Mouse (Mus musculus): ENCODE measurements around the gene Tbx1. TPM values are rescaled to one million over a fixed set of nuclear protein-coding genes. Genes with fewer than 3 reads are reported as not detected.

The Tbx1 gene
- polyA plus RNA-seq, 1 experiment from 2014 or later = 1.1 TPM

DNA sequence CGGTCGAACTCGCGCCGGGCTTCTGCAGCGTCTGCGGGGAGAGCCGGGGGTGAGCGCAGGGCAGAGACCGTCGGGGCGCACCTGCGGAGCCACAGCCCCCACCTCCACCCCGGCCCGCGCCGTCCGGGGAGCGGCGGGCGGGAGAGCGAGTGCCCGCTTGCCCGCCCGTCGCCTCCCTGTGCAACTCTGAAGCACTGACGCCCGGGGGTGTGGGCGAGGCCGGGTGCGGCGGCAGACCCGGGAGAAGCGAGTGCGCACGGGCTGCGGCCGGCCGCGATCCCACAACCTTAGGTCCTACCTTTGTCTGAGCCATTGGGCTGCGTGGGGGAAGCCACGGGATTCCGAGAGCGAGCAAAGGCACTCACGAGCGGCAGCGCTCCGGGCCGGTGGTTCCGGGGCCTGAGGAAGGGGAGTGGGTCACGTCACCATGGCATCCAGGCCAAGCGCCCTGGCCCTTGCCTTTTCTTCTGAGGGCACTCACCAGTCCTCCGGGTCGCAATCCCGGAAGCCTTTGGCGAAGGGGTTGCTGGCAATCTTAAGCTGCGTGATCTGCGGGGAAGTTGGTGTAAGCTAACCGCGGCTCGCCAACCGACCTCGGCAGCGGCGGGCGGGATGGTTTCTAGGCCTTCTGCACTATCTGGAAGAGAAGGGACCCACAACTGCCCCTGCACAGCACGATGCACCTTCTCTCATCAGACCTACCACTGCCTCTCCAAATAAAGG is 7.9 kb downstream of the Tbx1 start:
- DNase-seq (ENCODE audit: extremely low spot score, low spot score) = peak; percentile 23
- Histone ChIP-seq H3K27ac (0 out of 2 replicates have a peak overlapping the region, but pooled peaks have one; percentile 25), H3K9me3 (no peaks in the 10 kb centered on the region), H3K27me3 (ENCODE audit: poor library complexity, severe bottlenecking) (peaks cover 98% of the 10 kb centered on the region), H3K36me3 (replicated peaks) (no peaks in the 10 kb centered on the region), H3K4me1 (peaks cover 46% of the 10 kb centered on the region), H3K4me3 (peak overlapping the region; percentile 38)
- under 1% methylated on average over 67 of the region's 67 CpGs for WGBS

DNA sequence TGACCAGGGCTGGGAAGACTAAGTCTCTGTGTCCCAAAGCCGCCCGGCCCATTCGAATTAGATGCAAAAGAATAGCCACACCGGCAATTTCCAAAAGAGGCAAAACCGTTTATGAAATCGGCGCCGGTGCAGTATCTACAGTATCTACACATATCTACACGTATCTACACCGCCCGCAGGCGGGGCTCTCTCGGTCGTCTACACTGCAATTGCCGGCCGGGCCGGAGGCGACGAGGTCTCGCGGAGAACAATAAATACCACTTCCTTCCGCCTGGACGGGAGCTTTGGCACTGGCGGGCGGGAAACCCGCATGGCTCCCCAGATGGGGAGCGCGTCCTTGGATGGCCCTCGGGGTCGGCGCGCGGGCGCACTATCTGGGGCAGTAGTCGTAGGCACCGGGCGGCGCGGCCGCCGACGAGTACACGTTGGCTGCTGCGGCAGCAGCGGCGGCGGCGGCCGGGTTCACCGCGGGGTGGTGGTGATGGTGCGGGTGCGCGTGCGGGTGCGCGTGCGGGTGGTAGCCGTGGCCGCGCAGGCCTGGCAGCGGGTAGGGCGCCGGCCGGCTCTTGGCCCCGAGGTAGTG is 8.8 kb downstream of the Tbx1 start:
- WGBS = under 1% methylated on average over 66 of the region's 66 CpGs
- H3K27ac ChIP-seq = 0 out of 2 replicates have a peak overlapping the region, but pooled peaks have one; percentile 25
- no peaks in the 10 kb centered on the region for H3K9me3 ChIP-seq
- H3K36me3 ChIP-seq (replicated peaks) = no peaks in the 10 kb centered on the region
- peaks cover 97% of the 10 kb centered on the region for H3K27me3 ChIP-seq (ENCODE audit: poor library complexity, severe bottlenecking)
- no peak for DNase-seq (ENCODE audit: extremely low spot score, low spot score)
- H3K4me3 ChIP-seq = peak overlapping the region; percentile 38
- peaks cover 46% of the 10 kb centered on the region for H3K4me1 ChIP-seq

- H3K36me3 ChIP-seq (replicated peaks) = no peaks in the 10 kb centered on the region
- 2% methylated on average over 21 of the region's 21 CpGs for WGBS
- DNase-seq (ENCODE audit: extremely low spot score, low spot score) = peak; percentile 42
- H3K9me3 ChIP-seq = no peaks in the 10 kb centered on the region
- H3K27me3 ChIP-seq (ENCODE audit: poor library complexity, severe bottlenecking) = peaks cover 95% of the 10 kb centered on the region
- H3K27ac ChIP-seq = no peak overlapping the region
- peaks cover 41% of the 10 kb centered on the region for H3K4me1 ChIP-seq
- peak overlapping the region; percentile 38 for H3K4me3 ChIP-seq
These were observed 9.3 kb downstream of the Tbx1 start for GRCm38 (mm10) chr16:18581050-18581622.

GRCm38 (mm10) chr16:18580389-18580788 is 10.1 kb downstream of the Tbx1 start:
- no peaks in the 10 kb centered on the region for H3K9me3 ChIP-seq
- 20% methylated on average over 2 of the region's 2 CpGs for WGBS
- no peaks in the 10 kb centered on the region for H3K36me3 ChIP-seq (replicated peaks)
- peaks cover 33% of the 10 kb centered on the region for H3K4me1 ChIP-seq
- H3K27ac ChIP-seq = no peak overlapping the region
- H3K4me3 ChIP-seq = no peak overlapping the region
- no peak for DNase-seq (ENCODE audit: extremely low spot score, low spot score)
- peaks cover 87% of the 10 kb centered on the region for H3K27me3 ChIP-seq (ENCODE audit: poor library complexity, severe bottlenecking)

GRCm38 (mm10) chr16:18577599-18578160 is 12.8 kb downstream of the Tbx1 start:
- H3K36me3 ChIP-seq (replicated peaks) = no peaks in the 10 kb centered on the region
- no peak overlapping the region for H3K27ac ChIP-seq
- H3K4me3 ChIP-seq = no peak overlapping the region
- peaks cover 30% of the 10 kb centered on the region for H3K4me1 ChIP-seq
- no peak for DNase-seq (ENCODE audit: extremely low spot score, low spot score)
- H3K9me3 ChIP-seq = no peaks in the 10 kb centered on the region
- 8% methylated on average over 5 of the region's 5 CpGs for WGBS
- peaks cover 60% of the 10 kb centered on the region for H3K27me3 ChIP-seq (ENCODE audit: poor library complexity, severe bottlenecking)

- H3K27ac ChIP-seq = no peak overlapping the region
- peaks cover 24% of the 10 kb centered on the region for H3K4me1 ChIP-seq
- 26% methylated on average over 3 of the region's 3 CpGs for WGBS
- peaks cover 54% of the 10 kb centered on the region for H3K27me3 ChIP-seq (ENCODE audit: poor library complexity, severe bottlenecking)
- DNase-seq (ENCODE audit: extremely low spot score, low spot score) = no peak
- H3K4me3 ChIP-seq = no peak overlapping the region
- no peaks in the 10 kb centered on the region for H3K36me3 ChIP-seq (replicated peaks)
- no peaks in the 10 kb centered on the region for H3K9me3 ChIP-seq
These were observed 13.4 kb downstream of the Tbx1 start for GRCm38 (mm10) chr16:18577071-18577470.

DNA sequence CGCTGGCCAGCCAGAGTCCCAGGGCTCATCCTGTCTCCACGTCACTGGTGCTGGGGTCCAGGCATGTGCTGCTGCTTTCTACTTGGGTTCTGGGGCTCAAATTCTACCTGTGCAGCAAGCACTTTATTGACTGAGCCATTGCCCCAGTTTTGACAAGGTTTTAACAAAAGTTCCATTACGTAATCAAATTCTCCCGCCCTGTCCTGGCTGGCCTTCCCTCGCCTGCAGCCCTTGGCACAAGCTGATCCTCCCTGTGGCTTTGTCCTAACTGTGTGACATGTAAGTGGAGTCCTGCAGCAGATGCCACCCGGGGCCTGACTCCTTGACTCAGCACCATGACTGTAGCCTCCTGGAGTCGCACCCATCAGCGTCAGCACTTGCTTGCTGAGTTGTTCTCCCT is 16.3 kb downstream of the Tbx1 start:
- no peak overlapping the region for H3K4me3 ChIP-seq
- H3K27ac ChIP-seq = no peak overlapping the region
- WGBS = 80% methylated on average over 8 of the region's 8 CpGs
- no peaks in the 10 kb centered on the region for H3K9me3 ChIP-seq
- no peaks in the 10 kb centered on the region for H3K36me3 ChIP-seq (replicated peaks)
- H3K27me3 ChIP-seq (ENCODE audit: poor library complexity, severe bottlenecking) = peaks cover 26% of the 10 kb centered on the region
- no peak for DNase-seq (ENCODE audit: extremely low spot score, low spot score)
- H3K4me1 ChIP-seq = peaks cover 14% of the 10 kb centered on the region

GRCm38 (mm10) chr16:18568599-18568998 is 21.9 kb downstream of the Tbx1 start:
- no peak for DNase-seq (ENCODE audit: extremely low spot score, low spot score)
- H3K27ac ChIP-seq = no peak overlapping the region
- no peaks in the 10 kb centered on the region for H3K9me3 ChIP-seq
- no peaks in the 10 kb centered on the region for H3K27me3 ChIP-seq (ENCODE audit: poor library complexity, severe bottlenecking)
- H3K4me3 ChIP-seq = no peak overlapping the region
- 0 out of 2 replicates have a peak, but pooled peaks cover 6% of the 10 kb centered on the region for H3K4me1 ChIP-seq
- WGBS = 70% methylated on average over 7 of the region's 7 CpGs
- peaks cover 7% of the 10 kb centered on the region; the same call in 1 of the 2 replicates for H3K36me3 ChIP-seq (replicated peaks)

DNA sequence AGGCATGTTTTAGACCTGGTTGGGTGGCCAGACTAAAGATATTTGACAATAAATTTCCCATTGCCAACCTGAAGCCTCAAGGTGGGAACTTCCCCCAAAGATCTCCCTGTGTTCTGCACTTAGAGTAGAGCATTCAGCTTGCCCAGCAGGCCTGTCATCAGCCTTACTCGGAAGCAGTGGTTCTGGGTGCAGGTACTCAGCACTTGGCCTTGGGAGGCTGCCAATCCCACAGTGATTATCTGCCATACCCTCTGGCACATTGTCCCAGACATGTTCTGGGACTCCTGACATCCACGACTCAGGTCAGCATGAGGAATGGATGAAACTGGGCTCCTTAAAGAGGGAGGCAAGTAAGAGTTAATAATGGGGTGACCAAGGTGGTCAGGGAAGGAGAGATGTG is 26.0 kb downstream of the Tbx1 start:
- Histone ChIP-seq H3K27ac (no peak overlapping the region), H3K36me3 (replicated peaks) (peaks cover 7% of the 10 kb centered on the region; the same call in 1 of the 2 replicates), H3K4me1 (peaks cover 14% of the 10 kb centered on the region; the same call in 1 of the 2 replicates), H3K27me3 (ENCODE audit: poor library complexity, severe bottlenecking) (no peaks in the 10 kb centered on the region), H3K4me3 (no peak overlapping the region), H3K9me3 (no peaks in the 10 kb centered on the region; the same call in 1 of the 2 replicates)
- DNase-seq (ENCODE audit: extremely low spot score, low spot score) = no peak
- WGBS = 90% methylated on average over 2 of the region's 2 CpGs

DNA sequence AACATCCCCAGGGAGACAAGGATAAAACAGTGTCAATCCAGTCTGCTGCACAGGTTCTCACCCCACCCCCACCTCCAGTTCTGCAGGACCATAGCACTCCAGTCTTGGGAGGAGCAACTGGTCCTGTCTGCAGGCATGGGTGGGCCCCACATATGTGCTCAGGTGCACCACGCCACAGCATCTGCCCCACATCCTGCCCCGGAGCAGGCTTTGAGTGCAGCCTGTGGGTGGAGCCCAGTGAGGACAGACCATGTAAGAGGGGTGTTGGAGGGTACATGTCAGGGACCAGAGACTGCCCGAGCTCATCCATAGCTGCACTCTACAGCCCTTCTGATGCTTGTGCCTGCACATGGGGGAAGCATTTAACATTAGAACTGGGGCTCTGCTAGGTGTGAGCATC is 34.0 kb downstream of the Tbx1 start:
- peaks cover 49% of the 10 kb centered on the region for H3K4me1 ChIP-seq
- WGBS = 90% methylated on average over 3 of the region's 3 CpGs

DNA sequence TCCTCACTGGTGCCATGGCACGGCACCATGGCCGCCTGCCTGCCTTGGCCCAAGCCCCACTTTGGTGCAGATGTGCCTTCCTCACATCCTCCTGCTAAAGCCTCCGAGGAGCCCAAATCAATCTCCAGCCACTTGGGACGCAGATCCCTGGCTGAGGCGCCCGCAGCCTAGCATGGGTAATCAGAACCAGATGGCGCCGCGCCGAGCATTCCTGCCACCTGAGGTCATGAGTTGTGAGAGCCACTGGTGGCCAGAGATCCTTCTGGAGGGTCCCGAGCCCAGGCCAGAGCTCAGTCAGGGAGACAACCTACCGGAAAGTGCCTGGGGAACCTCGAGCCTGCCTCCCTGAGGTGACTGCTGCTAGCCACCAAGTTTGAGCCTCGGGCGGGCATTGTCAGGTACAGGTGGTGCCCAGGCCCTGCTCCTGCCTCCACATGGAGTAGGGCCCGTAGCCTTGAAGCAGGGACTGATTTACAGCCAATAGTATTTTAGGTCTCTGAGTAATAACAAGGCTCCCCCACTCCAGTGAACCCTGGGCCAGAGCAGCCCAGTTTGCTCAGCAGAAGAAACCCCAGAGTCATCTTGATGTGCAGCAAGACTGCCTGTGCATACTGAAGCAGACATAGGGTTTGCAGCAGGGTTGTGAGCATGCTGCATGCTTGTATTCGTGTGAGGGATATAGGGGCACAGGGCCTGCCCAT is 35.1 kb downstream of the Tbx1 start:
- no peak overlapping the region for H3K4me3 ChIP-seq
- peak overlapping the region; percentile 71 for H3K27ac ChIP-seq
- no peaks in the 10 kb centered on the region for H3K9me3 ChIP-seq
- no peaks in the 10 kb centered on the region for H3K27me3 ChIP-seq (ENCODE audit: poor library complexity, severe bottlenecking)
- H3K36me3 ChIP-seq (replicated peaks) = no peaks in the 10 kb centered on the region
- H3K4me1 ChIP-seq = peaks cover 53% of the 10 kb centered on the region
- DNase-seq (ENCODE audit: extremely low spot score, low spot score) = peak; percentile 47
- WGBS = 66% methylated on average over 17 of the region's 17 CpGs

More for the DNA sequence above, 34.0 kb downstream of the Tbx1 start:
- Histone ChIP-seq H3K4me3 (no peak overlapping the region), H3K27ac (no peak overlapping the region), H3K27me3 (ENCODE audit: poor library complexity, severe bottlenecking) (no peaks in the 10 kb centered on the region), H3K36me3 (replicated peaks) (no peaks in the 10 kb centered on the region), H3K9me3 (no peaks in the 10 kb centered on the region)
- no peak for DNase-seq (ENCODE audit: extremely low spot score, low spot score)

DNA sequence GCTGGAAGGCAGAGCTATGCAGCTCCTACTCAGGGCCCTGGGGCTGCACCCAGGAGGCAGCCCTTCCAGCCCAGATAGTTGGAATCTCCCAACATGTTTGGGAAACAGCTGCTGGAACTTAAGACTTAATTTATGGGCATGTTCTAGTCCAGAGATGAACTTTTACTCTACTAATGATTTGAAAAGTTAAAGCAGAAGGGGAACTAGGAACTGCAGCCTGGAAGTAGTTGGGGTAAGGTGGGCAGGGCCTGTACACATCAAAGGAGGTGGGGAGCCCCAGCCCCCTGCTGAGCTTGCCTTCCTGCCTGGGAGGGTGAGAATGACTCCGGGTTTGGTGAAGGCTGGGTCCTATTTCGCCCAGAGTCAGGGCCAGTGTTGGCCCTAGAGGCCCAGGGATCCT is 35.8 kb downstream of the Tbx1 start:
- WGBS = 71% methylated on average over 2 of the region's 2 CpGs
- Histone ChIP-seq H3K27ac (peak overlapping the region; percentile 71), H3K4me1 (peaks cover 51% of the 10 kb centered on the region), H3K36me3 (replicated peaks) (no peaks in the 10 kb centered on the region), H3K4me3 (no peak overlapping the region), H3K9me3 (no peaks in the 10 kb centered on the region), H3K27me3 (ENCODE audit: poor library complexity, severe bottlenecking) (no peaks in the 10 kb centered on the region)
- no peak for DNase-seq (ENCODE audit: extremely low spot score, low spot score)

Data from forebrain, embryonic 10.5 days (tissue).